Mouse (Mus musculus): ENCODE data around the gene H2-Q10.
"Not testable (repeated sequence)": the region's sequence is repeated elsewhere in the genome, so short reads cannot be mapped to it uniquely, and the experiment has no call there.

DNA sequence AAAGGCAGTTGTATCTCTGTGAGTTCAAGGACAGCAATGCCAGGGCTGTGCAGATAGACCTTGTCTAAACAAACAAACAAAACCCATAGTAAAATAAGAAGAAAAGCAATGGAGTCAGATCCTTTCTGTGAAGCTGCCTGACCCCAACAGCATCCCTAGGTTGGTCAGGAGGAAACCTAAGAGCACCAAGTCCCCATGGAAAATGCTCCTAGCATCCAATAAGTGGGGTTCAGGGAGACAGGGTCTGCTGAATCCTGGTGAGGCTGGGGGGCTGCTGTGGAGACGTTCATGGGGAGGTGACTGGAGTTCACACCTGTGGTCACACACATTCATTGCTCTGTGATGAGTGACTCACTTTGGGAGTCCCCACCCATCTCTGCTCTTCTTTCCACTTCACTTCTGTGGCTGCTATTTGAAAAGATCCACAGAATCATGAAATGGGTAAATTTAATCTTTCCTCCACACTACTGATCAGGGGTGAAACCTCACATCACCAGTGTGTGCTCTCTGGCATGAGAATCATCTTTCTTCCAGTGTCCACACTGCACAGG lies 32.4 kb upstream of the H2-Q10 start:
- TF ChIP-seq CTCF (IDR thresholded peaks at IDR 0.05; ENCODE audit: low read depth, low read length); POLR2A (IDR thresholded peaks at IDR 0.05; ENCODE audit: borderline replicate concordance, low read depth, low read length): not testable (repeated sequence)

Measured in bone marrow macrophage, adult 2 months (primary cell).